Mouse (Mus musculus) bone marrow, adult 2 months (tissue): Measurements from ENCODE around the gene Nagk.

Experiments
- CTCF ChIP-seq: fragments of 200-500 bp; IDR thresholded peaks from 2 replicates; pipeline ENCODE4 v1.5.1; 2011; ENCODE audit warnings: low read length, control low read depth; ENCODE audit not compliant: control insufficient read depth, insufficient read depth
- POLR2A ChIP-seq: fragments of 200-500 bp; IDR thresholded peaks from 2 replicates; pipeline ENCODE4 v1.6.1; 2011; ENCODE audit warnings: low read depth, mild to moderate bottlenecking, control low read depth, low read length, borderline replicate concordance; ENCODE audit not compliant: control insufficient read depth

- TF ChIP-seq POLR2A (no peak), CTCF (no peak)
Observed at GRCm38 (mm10) chr6:83762344-83762743, 32.4 kb upstream of the Nagk start, which contains the start of gene Ankrd53.
